Mouse (Mus musculus): ENCODE measurements at regions not wholly inside any gene's neighbourhood (a gene's known extent, or its start where the extent isn't known, plus 50 kb on each side); places are given as distances from the start of the nearest gene placed in this dataset.

DNA sequence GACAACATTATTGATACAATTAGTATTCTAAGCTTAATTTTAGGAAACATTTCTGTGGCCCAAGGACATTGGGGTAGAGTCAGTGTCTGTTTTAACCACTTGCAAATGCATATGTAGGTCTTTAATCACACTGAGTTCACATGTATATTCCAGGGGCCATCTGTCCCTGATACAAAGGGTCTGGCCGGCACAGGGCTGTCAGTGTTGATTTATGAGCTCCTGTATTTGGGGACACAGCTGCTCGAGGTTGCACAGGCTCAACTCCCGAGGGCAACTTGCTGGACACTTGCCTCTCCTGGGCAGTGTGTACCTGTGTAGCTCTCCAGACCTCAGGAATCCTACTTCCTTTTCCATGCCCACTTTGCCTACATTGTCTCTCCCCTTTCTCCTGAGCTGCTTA is 221.0 kb downstream of the Abcc12 start:
- DNase-seq: no peak

- DNase-seq: peak; percentile 17
Observed at GRCm38 (mm10) chr8:86353816-86354215, 226.7 kb downstream of the Abcc12 start.

GRCm38 (mm10) chr8:86351545-86352190 is 228.8 kb downstream of the Abcc12 start:
- no peak for DNase-seq

DNA sequence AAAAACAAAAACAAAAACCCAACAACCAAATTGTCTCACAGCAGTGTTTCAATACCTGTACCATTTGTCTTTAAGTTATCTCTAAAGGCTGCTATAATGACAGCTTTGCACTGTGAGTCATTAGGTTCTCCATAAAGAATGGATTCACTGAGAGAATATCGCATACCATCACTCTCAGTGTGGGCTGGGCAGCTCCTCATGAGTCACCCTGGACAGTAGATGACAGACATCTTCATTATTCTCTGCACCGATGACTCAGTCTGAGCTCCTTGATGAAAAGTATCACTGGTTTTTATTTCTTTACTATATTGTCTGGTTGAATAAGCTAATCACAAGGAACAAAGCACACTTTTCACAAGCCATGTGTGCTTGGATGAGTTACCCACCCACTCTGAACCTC is 230.4 kb downstream of the Abcc12 start:
- DNase-seq: no peak

GRCm38 (mm10) chr8:86342016-86342684 is 238.3 kb downstream of the Abcc12 start:
- peak; percentile 27 for DNase-seq

DNA sequence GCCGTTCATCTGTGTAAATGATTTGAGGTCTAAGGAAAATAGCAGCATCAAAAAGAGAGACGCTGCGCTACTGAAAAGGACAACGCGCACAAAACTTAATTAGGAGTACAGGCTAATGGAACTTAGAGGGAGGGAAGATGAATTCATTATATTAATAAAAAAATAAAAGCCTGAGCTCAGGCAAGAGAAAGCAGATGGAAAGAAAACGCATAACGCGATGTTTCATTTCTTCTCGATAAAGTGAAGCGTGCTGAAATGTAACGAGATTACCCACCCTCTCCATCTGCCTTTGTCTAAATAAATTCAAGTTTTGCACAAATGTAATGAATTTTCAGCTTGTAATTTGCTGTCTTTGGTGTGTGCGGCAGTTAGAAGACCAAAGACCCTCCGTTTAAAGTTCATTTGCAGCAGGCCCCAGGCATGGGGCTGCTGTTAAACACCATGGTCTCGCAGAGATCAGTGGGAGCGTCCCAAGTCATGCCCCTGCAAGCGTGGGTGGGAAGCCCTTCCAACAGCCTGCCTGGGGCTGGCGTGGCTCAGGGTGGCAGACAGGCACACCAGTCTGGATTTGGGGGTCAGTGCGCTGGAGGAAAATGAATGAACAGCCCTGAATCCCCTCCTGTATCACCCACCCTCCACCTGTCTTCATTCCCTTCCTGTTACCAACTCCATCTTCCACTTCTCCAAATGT is 241.8 kb downstream of the Abcc12 start:
- DNase-seq: no peak

- DNase-seq: no peak
Observed at GRCm38 (mm10) chr8:86331383-86331782, 249.1 kb downstream of the Abcc12 start.

DNA sequence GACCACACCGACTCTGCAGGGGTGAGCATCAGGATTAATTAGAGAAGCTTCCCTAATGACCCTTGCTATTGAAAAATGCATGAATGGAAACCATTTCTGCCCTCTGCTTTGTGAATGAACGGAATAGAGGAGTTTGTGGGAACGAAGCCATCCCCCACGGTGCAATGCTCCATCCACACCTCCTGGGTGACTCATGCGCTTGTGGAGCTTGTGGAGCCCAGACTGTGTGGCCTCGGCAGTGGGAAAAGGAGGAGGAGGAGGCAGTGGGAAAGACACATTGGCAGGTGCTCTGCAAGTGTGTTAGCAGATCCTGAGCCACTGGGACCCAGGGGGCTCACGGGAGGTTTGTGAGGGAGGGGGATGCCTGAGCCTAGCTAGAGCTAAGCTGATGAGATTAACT is 251.9 kb downstream of the Abcc12 start:
- DNase-seq: peak; percentile 61

DNA sequence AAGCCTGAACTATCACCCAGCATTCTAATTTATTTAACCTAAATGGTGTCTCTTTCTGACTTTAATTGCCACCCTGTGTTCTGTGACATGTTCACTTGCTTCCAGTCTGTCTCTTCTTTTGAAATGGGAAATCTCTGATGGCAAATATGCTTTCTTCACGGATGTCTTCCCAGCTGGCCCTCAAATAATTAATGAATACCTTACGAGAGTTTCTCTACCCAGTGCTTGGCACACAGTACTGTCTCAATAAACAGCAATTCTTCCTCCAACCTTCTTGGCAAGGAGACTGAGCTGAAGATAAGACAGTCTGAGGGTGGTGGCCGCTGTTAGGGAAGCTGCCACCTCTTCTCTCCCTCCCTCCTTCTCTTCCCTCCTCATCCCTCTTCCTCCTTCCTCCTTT is 252.5 kb downstream of the Abcc12 start:
- no peak for DNase-seq

DNA sequence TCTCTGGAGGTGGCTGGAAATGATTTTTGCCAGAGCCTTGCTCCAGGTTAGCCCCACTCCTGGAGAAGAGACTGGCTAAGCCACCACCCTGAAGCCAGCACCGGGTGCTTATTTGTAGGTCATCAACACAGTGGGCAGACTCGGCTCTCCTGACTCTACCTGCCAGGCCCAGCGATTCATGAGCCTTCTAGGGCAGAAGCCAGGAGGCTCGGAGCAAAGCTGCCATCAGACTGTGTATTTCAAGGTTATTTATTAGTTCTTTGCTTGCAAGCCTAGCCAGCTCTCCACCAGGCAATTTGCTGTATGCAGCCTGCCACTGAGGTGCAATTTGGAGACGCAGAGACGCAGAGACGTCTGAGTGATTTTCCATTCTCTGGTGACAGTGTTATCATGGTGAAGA is 255.4 kb downstream of the Abcc12 start:
- DNase-seq: no peak

GRCm38 (mm10) chr8:86324542-86324941 is 255.9 kb downstream of the Abcc12 start:
- no peak for DNase-seq

- DNase-seq: no peak
Observed at GRCm38 (mm10) chr8:86323823-86324222, 256.7 kb downstream of the Abcc12 start.

- DNase-seq: no peak
Observed at GRCm38 (mm10) chr8:86322494-86322893, 258.0 kb downstream of the Abcc12 start.

GRCm38 (mm10) chr8:86320938-86321337 is 259.5 kb downstream of the Abcc12 start:
- DNase-seq: no peak

- no peak for DNase-seq
Observed at GRCm38 (mm10) chr8:86318531-86318930, 262.0 kb downstream of the Abcc12 start.

DNA sequence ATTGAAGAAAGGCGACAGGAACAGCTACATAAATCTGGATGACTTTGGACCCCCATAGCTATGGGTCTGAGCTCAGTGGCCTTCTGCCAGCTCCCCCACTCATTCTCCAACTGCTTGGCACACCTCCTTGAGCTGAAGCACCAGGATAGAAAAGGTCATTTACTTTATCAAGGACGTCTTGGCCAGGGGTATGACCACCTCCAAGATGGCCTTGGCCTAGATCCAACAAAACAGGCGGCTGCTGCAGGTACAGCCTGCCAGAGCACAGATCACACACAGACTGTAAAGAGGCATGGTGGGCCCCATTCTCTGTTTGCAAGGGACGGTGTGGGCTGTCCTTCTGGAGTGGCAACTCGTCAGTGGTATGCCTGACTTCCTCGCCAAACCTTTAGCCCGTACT is 264.2 kb downstream of the Abcc12 start:
- DNase-seq: no peak

GRCm38 (mm10) chr8:86309460-86309859 is 271.0 kb downstream of the Abcc12 start:
- DNase-seq: no peak

GRCm38 (mm10) chr8:86307339-86307738 is 273.1 kb downstream of the Abcc12 start:
- DNase-seq: no peak

GRCm38 (mm10) chr8:86301885-86302509 is 278.5 kb downstream of the Abcc12 start:
- no peak for DNase-seq

DNA sequence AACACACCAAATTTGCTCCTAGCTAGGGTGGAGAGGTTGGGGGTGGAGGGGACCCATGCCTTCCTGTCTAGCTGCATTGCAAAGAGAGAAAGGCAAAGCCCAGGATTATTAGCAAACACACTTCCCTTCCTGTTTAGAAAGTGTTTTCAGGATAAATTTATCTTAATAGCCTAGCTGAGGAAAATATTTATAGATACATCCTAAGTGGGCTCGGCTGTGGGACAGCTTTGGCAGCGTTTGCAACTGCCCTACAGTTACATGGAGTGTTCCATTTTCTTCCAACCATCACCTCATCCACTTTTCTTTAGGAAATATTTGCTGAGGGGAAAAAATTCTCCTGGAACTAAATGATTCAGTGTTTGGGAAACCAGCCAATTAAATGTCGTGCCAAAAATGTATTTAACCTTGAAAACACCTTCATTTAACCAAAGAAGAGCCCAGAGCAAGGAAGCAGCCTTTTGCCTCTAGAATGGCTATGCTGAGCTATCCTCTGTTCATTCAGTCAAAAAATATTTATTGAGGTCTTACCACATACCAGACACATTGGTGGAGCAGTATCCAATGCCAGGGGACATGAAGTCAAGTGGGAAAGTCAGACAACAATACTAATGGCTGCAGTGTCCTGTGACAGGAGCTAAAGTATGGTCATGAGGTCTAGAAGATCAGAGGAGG is 291.6 kb downstream of the Abcc12 start:
- no peak for DNase-seq

- DNase-seq: no peak
Observed at GRCm38 (mm10) chr8:86282922-86283321, 297.6 kb downstream of the Abcc12 start.

GRCm38 (mm10) chr8:86280093-86280721 is 300.3 kb downstream of the Abcc12 start:
- no peak for DNase-seq
